Mouse (Mus musculus) midbrain, embryonic 10.5 days (tissue): ENCODE results near the gene Ankzf1. TPM values are rescaled to one million over a fixed set of nuclear protein-coding genes. Genes with fewer than 3 reads are reported as not detected.

ENCODE experiments used
- DNase-seq: peaks from one replicate; pipeline ENCODE4 v3.0.0-alpha.2; 2017; ENCODE audit warnings: low spot score
- H3K27ac ChIP-seq: fragments of 300-500 bp; sonication (generic); replicated peaks from 2 replicates; pipeline ENCODE4 v1.5.1; 2016; ENCODE audit warnings: mild to moderate bottlenecking
- H3K27me3 ChIP-seq: fragments of 300-500 bp; sonication (generic); 2 replicates; pipeline ENCODE4 v1.6.1; 2016; ENCODE audit warnings: low read depth, mild to moderate bottlenecking; ENCODE audit not compliant: poor library complexity, severe bottlenecking
- H3K36me3 ChIP-seq: fragments of 300-500 bp; sonication (generic); 2 replicates; pipeline ENCODE4 v1.6.1; 2016; ENCODE audit warnings: mild to moderate bottlenecking, moderate library complexity
- H3K4me1 ChIP-seq: fragments of 300-500 bp; sonication (generic); 2 replicates; pipeline ENCODE4 v1.6.1; 2016
- H3K4me3 ChIP-seq: fragments of 300-500 bp; sonication (generic); 2 replicates; pipeline ENCODE4 v1.5.1; 2016; ENCODE audit warnings: mild to moderate bottlenecking, moderate library complexity
- H3K9me3 ChIP-seq: fragments of 300-500 bp; sonication (generic); replicated peaks from 2 replicates; pipeline ENCODE4 v1.6.1; 2016; ENCODE audit warnings: mild to moderate bottlenecking
- WGBS: fragments of 180-500 bp; shearing (Covaris S2); methylation state at CpG from one replicate; pipeline ENCODE4 v1.1.7; 2016; 5-methylcytosine and 5-hydroxymethylcytosine counted together
- polyA plus RNA-seq: library from polyadenylated mRNA; unstranded; fragments of >200 nt; fragmentation: Nextera tagmentation; extraction: Ambion mirVana; gene quantifications from 2 replicates; pipeline ENCODE4 v1.2.1, GENCODE M21; 2016

Gene Ankzf1
- polyA plus RNA-seq = 22.9 and 24.1 TPM in 2 replicates

GRCm38 (mm10) chr1:75191622-75192402 is at the start of gene Ankzf1, which contains the start of gene Atg9a:
Gene Ankzf1, plus strand, starts transcription at chr1:75192151.
Gene Atg9a, minus strand, starts transcription at chr1:75192196.
- WGBS = under 1% methylated on average over 56 of the region's 56 CpGs
- Histone ChIP-seq H3K27me3 (no peaks in the 10 kb centered on the region), H3K4me3 (peak within 1 kb of the TSS; percentile 86), H3K27ac (peak within 1 kb of the TSS; percentile 89), H3K9me3 (no peaks in the 10 kb centered on the region), H3K36me3 (peaks cover 35% of the 10 kb centered on the region), H3K4me1 (peaks cover 28% of the 10 kb centered on the region)
- peak; percentile 95 for DNase-seq

GRCm38 (mm10) chr1:75142301-75143261 is 49.4 kb upstream of the Ankzf1 start, which contains the start of the genes Cnppd1 and Retreg2:
Gene Cnppd1, minus strand, starts transcription at chr1:75142711.
Gene Retreg2, plus strand, starts transcription at chr1:75142778.
- peaks cover 42% of the 10 kb centered on the region for H3K4me1 ChIP-seq
- peak within 1 kb of the TSS; percentile 86 for H3K4me3 ChIP-seq
- WGBS = under 1% methylated on average over 91 of the region's 91 CpGs
- peak within 1 kb of the TSS; percentile 97 for H3K27ac ChIP-seq
- peak; percentile 97 for DNase-seq
- H3K9me3 ChIP-seq = no peaks in the 10 kb centered on the region
- no peaks in the 10 kb centered on the region for H3K27me3 ChIP-seq
- H3K36me3 ChIP-seq = peaks cover 59% of the 10 kb centered on the region

- H3K36me3 ChIP-seq = peaks cover 58% of the 10 kb centered on the region
- no peak overlapping the region for H3K27ac ChIP-seq
- WGBS = 95% methylated on average over 3 of the region's 3 CpGs
- DNase-seq = no peak
- peaks cover 36% of the 10 kb centered on the region for H3K4me1 ChIP-seq
- H3K9me3 ChIP-seq = no peaks in the 10 kb centered on the region
- H3K4me3 ChIP-seq = no peak overlapping the region
- no peaks in the 10 kb centered on the region for H3K27me3 ChIP-seq
Observed at GRCm38 (mm10) chr1:75145589-75145988, 46.4 kb upstream of the Ankzf1 start.

- H3K27me3 ChIP-seq = no peaks in the 10 kb centered on the region
- no peaks in the 10 kb centered on the region for H3K9me3 ChIP-seq
- peaks cover 22% of the 10 kb centered on the region for H3K4me1 ChIP-seq
- H3K36me3 ChIP-seq = peaks cover 58% of the 10 kb centered on the region
- 75% methylated on average over 7 of the region's 7 CpGs for WGBS
- H3K27ac ChIP-seq = no peak overlapping the region
- DNase-seq = no peak
- no peak overlapping the region for H3K4me3 ChIP-seq
Observed at GRCm38 (mm10) chr1:75147411-75148135, 44.4 kb upstream of the Ankzf1 start.

GRCm38 (mm10) chr1:75148727-75149126 is 43.2 kb upstream of the Ankzf1 start:
- H3K4me1 ChIP-seq = peaks cover 11% of the 10 kb centered on the region
- H3K27me3 ChIP-seq = no peaks in the 10 kb centered on the region
- DNase-seq = no peak
- H3K9me3 ChIP-seq = no peaks in the 10 kb centered on the region
- H3K36me3 ChIP-seq = peaks cover 58% of the 10 kb centered on the region
- 90% methylated on average over 4 of the region's 4 CpGs for WGBS
- H3K4me3 ChIP-seq = no peak overlapping the region
- no peak overlapping the region for H3K27ac ChIP-seq

GRCm38 (mm10) chr1:75155837-75156236 is 36.1 kb upstream of the Ankzf1 start:
- WGBS = 68% methylated on average over 3 of the region's 3 CpGs
- Histone ChIP-seq H3K9me3 (no peaks in the 10 kb centered on the region), H3K27me3 (no peaks in the 10 kb centered on the region), H3K4me1 (no peaks in the 10 kb centered on the region), H3K4me3 (no peak overlapping the region), H3K27ac (no peak overlapping the region), H3K36me3 (no peaks in the 10 kb centered on the region)
- no peak for DNase-seq

- H3K4me3 ChIP-seq = no peak overlapping the region
- H3K27ac ChIP-seq = no peak overlapping the region
- no peaks in the 10 kb centered on the region for H3K36me3 ChIP-seq
- no peak for DNase-seq
- no peaks in the 10 kb centered on the region for H3K27me3 ChIP-seq
- no peaks in the 10 kb centered on the region for H3K9me3 ChIP-seq
- no peaks in the 10 kb centered on the region for H3K4me1 ChIP-seq
Observed at GRCm38 (mm10) chr1:75158990-75159389, 33.0 kb upstream of the Ankzf1 start.

- no peak for DNase-seq
- no peaks in the 10 kb centered on the region for H3K9me3 ChIP-seq
- no peaks in the 10 kb centered on the region for H3K4me1 ChIP-seq
- H3K36me3 ChIP-seq = no peaks in the 10 kb centered on the region
- H3K27ac ChIP-seq = no peak overlapping the region
- no peaks in the 10 kb centered on the region for H3K27me3 ChIP-seq
- 70% methylated on average over 5 of the region's 5 CpGs for WGBS
- no peak overlapping the region for H3K4me3 ChIP-seq
Observed at GRCm38 (mm10) chr1:75159540-75160255, 32.3 kb upstream of the Ankzf1 start.

GRCm38 (mm10) chr1:75160256-75160617 is 31.7 kb upstream of the Ankzf1 start:
- Histone ChIP-seq H3K4me1 (no peaks in the 10 kb centered on the region), H3K27ac (no peak overlapping the region), H3K27me3 (no peaks in the 10 kb centered on the region), H3K4me3 (no peak overlapping the region), H3K9me3 (no peaks in the 10 kb centered on the region), H3K36me3 (no peaks in the 10 kb centered on the region)
- 87% methylated on average over 4 of the region's 4 CpGs for WGBS
- DNase-seq = no peak

- H3K36me3 ChIP-seq = peaks cover 29% of the 10 kb centered on the region
- WGBS = 8% methylated on average over 7 of the region's 7 CpGs
- no peak for DNase-seq
- no peaks in the 10 kb centered on the region for H3K9me3 ChIP-seq
- peaks cover 19% of the 10 kb centered on the region for H3K4me1 ChIP-seq
- H3K27me3 ChIP-seq = no peaks in the 10 kb centered on the region
- peak overlapping the region; percentile 86 for H3K27ac ChIP-seq
- H3K4me3 ChIP-seq = peak overlapping the region; percentile 77
Observed at GRCm38 (mm10) chr1:75168093-75168471, 23.9 kb upstream of the Ankzf1 start.

GRCm38 (mm10) chr1:75168472-75169464 is 23.2 kb upstream of the Ankzf1 start, which contains the start of gene Zfand2b:
Gene Zfand2b, plus strand, starts transcription at chr1:75168646.
- H3K27ac ChIP-seq = peak within 1 kb of the TSS; percentile 86
- H3K9me3 ChIP-seq = no peaks in the 10 kb centered on the region
- peaks cover 36% of the 10 kb centered on the region for H3K36me3 ChIP-seq
- WGBS = 1% methylated on average over 59 of the region's 59 CpGs
- H3K4me3 ChIP-seq = peak within 1 kb of the TSS; percentile 77
- peaks cover 19% of the 10 kb centered on the region for H3K4me1 ChIP-seq
- no peaks in the 10 kb centered on the region for H3K27me3 ChIP-seq
- peak; percentile 97 for DNase-seq
